In the genomic region with DNA sequence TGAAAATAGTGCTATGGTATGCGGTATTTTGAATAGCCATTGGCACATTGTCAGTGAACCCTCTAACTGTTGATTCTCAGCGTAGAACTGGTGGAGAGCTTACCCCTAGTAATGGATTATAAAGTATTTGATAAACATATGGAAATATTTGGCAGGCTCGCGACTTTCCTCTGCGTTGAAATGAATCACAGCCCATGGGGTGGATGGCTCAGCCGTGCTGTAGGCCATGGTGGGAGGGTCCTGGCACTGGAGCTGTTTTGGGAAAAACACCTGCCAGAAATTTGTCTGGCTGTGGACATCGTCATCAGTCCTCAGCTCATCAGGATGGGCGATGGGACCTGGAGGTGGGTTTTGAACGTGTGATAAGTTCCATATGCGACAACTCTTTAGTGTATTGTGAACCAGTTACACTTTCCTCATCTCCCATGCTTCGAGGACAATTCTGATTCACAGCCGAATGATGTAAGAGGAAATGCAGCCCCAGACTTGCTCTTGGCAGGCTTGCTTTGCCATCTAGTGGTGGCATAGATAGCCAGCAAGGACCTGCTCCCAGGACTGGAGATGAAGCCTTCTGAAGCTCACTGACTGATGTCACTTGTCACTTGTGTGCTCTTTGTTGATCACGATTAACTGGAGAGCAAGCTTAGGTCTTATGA, we compare ENCODE assay signal across 9 mouse cellular contexts. TPM values are rescaled to one million over a fixed set of nuclear protein-coding genes. Genes with fewer than 3 reads are reported as not detected.
DNase-seq lines count a peak whose midpoint lies in the region; ATAC-seq and TF ChIP-seq lines count a peak whose summit lies in the region.
"Had no signal": no experiment of that assay in that cellular context is flagged by ENCODE, and none has a peak within 500 bp of the region (broad histone marks: within the 10 kb centered on the region; RNA-seq: fewer than 3 reads in every experiment).

No protein-coding gene starts in this region.

- H3K4me3 ChIP-seq in MEL (ENCODE audit: control insufficient read depth in 1 of 2, insufficient read depth in 1 of 2, low read depth in 2 of 2, low read length in 2 of 2), result no peak overlapping the region
- no peak overlapping the region for H3K4me3 ChIP-seq in hindbrain, embryonic 11.5 days (ENCODE audit: low read depth, low read length)
- no peak overlapping the region for H3K4me3 ChIP-seq in lung, postnatal 0 days (ENCODE audit: low read depth, low read length)
- H3K4me3 ChIP-seq: liver, embryonic 15.5 days had no signal

- no peaks in the 10 kb centered on the region for H3K9me3 ChIP-seq in MEL (replicated peaks; ENCODE audit: insufficient read depth, low read length)
- H3K9me3 ChIP-seq in hindbrain, embryonic 11.5 days (ENCODE audit: control insufficient read depth, low read length), result no peaks in the 10 kb centered on the region
- no peaks in the 10 kb centered on the region for H3K9me3 ChIP-seq in lung, postnatal 0 days (ENCODE audit: low read length)
- H3K9me3 ChIP-seq: liver, embryonic 15.5 days had no signal

- peak; percentile 85 for DNase-seq in MEL (ENCODE audit: low read depth, low spot score)
- DNase-seq in cerebellum, adult 18-20 months, result peak; percentile 60 to 71
- DNase-seq in forelimb bud, embryonic 11.5 days (ENCODE audit: low read depth, low spot score), result peak; percentile 45
- DNase-seq in hindbrain, embryonic 11.5 days (ENCODE audit: low spot score), result peak; percentile 60
- DNase-seq in layer of hippocampus, adult 9-10 months (ENCODE audit: low spot score), result peak; percentile 63
- peak; percentile 94 for DNase-seq in lung, postnatal 0 days (ENCODE audit: low spot score)
- DNase-seq in retina, postnatal 1 day, result peak; percentile 84
- DNase-seq in spleen, postnatal 14 days (ENCODE audit: low spot score in 2 of 2), result no peak

- H3K27me3 ChIP-seq in MEL (ENCODE audit: control insufficient read depth in 1 of 2, insufficient read depth in 2 of 2, low read length in 2 of 2), result peaks cover 0 to 2% of the 10 kb centered on the region in 2 experiments; a peak in 2 of 4 replicates
- H3K27me3 ChIP-seq in hindbrain, embryonic 11.5 days (ENCODE audit: control insufficient read depth, insufficient read depth, low read length), result no peaks in the 10 kb centered on the region
- H3K27me3 ChIP-seq in lung, postnatal 0 days (replicated peaks; ENCODE audit: insufficient read depth, low read length), result no peaks in the 10 kb centered on the region

- no peak overlapping the region for H3K27ac ChIP-seq in MEL (ENCODE audit: control insufficient read depth, low read depth, low read length)
- H3K27ac ChIP-seq in hindbrain, embryonic 11.5 days (ENCODE audit: low read depth, low read length), result no peak overlapping the region
- H3K27ac ChIP-seq in lung, postnatal 0 days (ENCODE audit: low read length), result no peak overlapping the region
- H3K27ac ChIP-seq: liver, embryonic 15.5 days had no signal

- TF ChIP-seq POLR2A in MEL (IDR thresholded peaks at IDR 0.05; ENCODE audit: control insufficient read depth in 1 of 2, insufficient read depth in 1 of 2, low read depth in 1 of 2, low read length in 2 of 2, poor library complexity in 1 of 2), result no peak

- WGBS in hindbrain, embryonic 11.5 days, result 43% methylated on average over 13 of the region's 13 CpGs
- WGBS in lung, postnatal 0 days, result 18% methylated on average over 13 of the region's 13 CpGs

- no peak for TF ChIP-seq EP300 in MEL (IDR thresholded peaks at IDR 0.05; ENCODE audit: low read depth in 1 of 2, low read length in 2 of 2)
- no peak for TF ChIP-seq EP300 in lung, postnatal 0 days (IDR thresholded peaks at IDR 0.05)

- no peaks in the 10 kb centered on the region; a peak in 1 of 4 replicates for H3K36me3 ChIP-seq in MEL (ENCODE audit: control insufficient read depth in 1 of 2, insufficient read depth in 2 of 2, low read length in 2 of 2)
- no peaks in the 10 kb centered on the region for H3K36me3 ChIP-seq in hindbrain, embryonic 11.5 days (ENCODE audit: control insufficient read depth, insufficient read depth, low read length)
- no peaks in the 10 kb centered on the region for H3K36me3 ChIP-seq in lung, postnatal 0 days (ENCODE audit: insufficient read depth, low read length)
- H3K36me3 ChIP-seq: liver, embryonic 15.5 days had no signal

- 0 out of 4 replicates have a peak, but pooled peaks cover 0 to 2% of the 10 kb centered on the region in 2 experiments for H3K4me1 ChIP-seq in MEL (ENCODE audit: control insufficient read depth in 1 of 2, insufficient read depth in 2 of 2, low read length in 2 of 2)
- H3K4me1 ChIP-seq in hindbrain, embryonic 11.5 days (replicated peaks; ENCODE audit: control insufficient read depth, insufficient read depth, low read length), result no peaks in the 10 kb centered on the region
- no peaks in the 10 kb centered on the region for H3K4me1 ChIP-seq in lung, postnatal 0 days (ENCODE audit: insufficient read depth, low read depth, low read length)
- H3K4me1 ChIP-seq: liver, embryonic 15.5 days had no signal

- H3K79me2 ChIP-seq in MEL (ENCODE audit: control insufficient read depth, insufficient read depth, low read length, poor library complexity), result no peaks in the 10 kb centered on the region

- TF ChIP-seq RAD21 in MEL (IDR thresholded peaks at IDR 0.05; ENCODE audit: low read depth, low read length), result peak; percentile 99

- H3K9ac ChIP-seq in MEL (ENCODE audit: control insufficient read depth, low read depth, low read length, poor library complexity, severe bottlenecking), result no peak overlapping the region; the same call in 1 of the 2 replicates
- H3K9ac ChIP-seq in hindbrain, embryonic 11.5 days (ENCODE audit: low read depth, low read length), result no peak overlapping the region
- H3K9ac ChIP-seq in lung, postnatal 0 days (replicated peaks; ENCODE audit: low read depth), result no peak overlapping the region
- H3K9ac ChIP-seq: liver, embryonic 15.5 days had no signal

- no peak overlapping the region for H3K4me2 ChIP-seq in hindbrain, embryonic 11.5 days (replicated peaks; ENCODE audit: low read depth, low read length)
- H3K4me2 ChIP-seq in lung, postnatal 0 days (replicated peaks; ENCODE audit: low read depth, low read length), result no peak overlapping the region
- H3K4me2 ChIP-seq: liver, embryonic 15.5 days had no signal

- peak; percentile 51; the same call in 1 of the 2 replicates for ATAC-seq in hindbrain, embryonic 11.5 days (ENCODE audit: low FRiP score)
- peak; percentile 83 for ATAC-seq in lung, postnatal 0 days

- TF ChIP-seq CTCF in MEL (IDR thresholded peaks at IDR 0.05 in 2 of 3, conservative IDR thresholded peaks at IDR 0.05 in 1 of 3; ENCODE audit: control insufficient read depth in 1 of 3, insufficient read depth in 1 of 3, low read depth in 2 of 3, low read length in 3 of 3, poor library complexity in 1 of 3, severe bottlenecking in 1 of 3), result peak; percentile 71 to 98 (median 79)
- TF ChIP-seq CTCF in lung, postnatal 0 days (IDR thresholded peaks at IDR 0.05), result peak; percentile 99

TF ChIP-seq in MEL, 35 proteins besides CTCF, POLR2A, EP300 and RAD21:
- TF ChIP-seq SMC3 (IDR thresholded peaks at IDR 0.05; ENCODE audit: low read depth, low read length) (peak; percentile 96), E2F4 (IDR thresholded peaks at IDR 0.05; ENCODE audit: borderline replicate concordance, low read depth, low read length) (no peak), POLR2AphosphoS2 (IDR thresholded peaks at IDR 0.05; ENCODE audit: low read length) (no peak), ELF1 (IDR thresholded peaks at IDR 0.05; ENCODE audit: low read depth, low read length) (no peak), MYC (IDR thresholded peaks at IDR 0.05; ENCODE audit: low read depth, low read length) (no peak), MEF2A (IDR thresholded peaks at IDR 0.05; ENCODE audit: extremely low read depth, insufficient replicate concordance, low read depth, low read length, poor library complexity, severe bottlenecking) (no peak), USF2 (IDR thresholded peaks at IDR 0.05; ENCODE audit: borderline replicate concordance in 1 of 2, insufficient read depth in 1 of 2, low read depth in 1 of 2, low read length in 2 of 2) (no peak), SIN3A (IDR thresholded peaks at IDR 0.05; ENCODE audit: low read length) (peak; percentile 40; the same call in 1 of the 2 replicates), UBTF (IDR thresholded peaks at IDR 0.05; ENCODE audit: borderline replicate concordance, insufficient read depth, low read depth, low read length) (no peak), BHLHE40 (IDR thresholded peaks at IDR 0.05; ENCODE audit: borderline replicate concordance, low read depth, low read length) (no peak), JUND (IDR thresholded peaks at IDR 0.05; ENCODE audit: low read depth, low read length) (no peak), MAFK (IDR thresholded peaks at IDR 0.05; ENCODE audit: borderline replicate concordance, low read depth, low read length) (no peak), ZMIZ1 (IDR thresholded peaks at IDR 0.05; ENCODE audit: low read depth, low read length) (no peak), KAT2A (conservative IDR thresholded peaks at IDR 0.05; ENCODE audit: low read depth, low read length) (no peak), ZC3H11A (IDR thresholded peaks at IDR 0.05; ENCODE audit: low read depth, low read length) (peak; percentile 84), USF1 (IDR thresholded peaks at IDR 0.05; ENCODE audit: low read depth, low read length) (no peak), ZKSCAN1 (IDR thresholded peaks at IDR 0.05; ENCODE audit: low read depth, low read length) (no peak), MXI1 (IDR thresholded peaks at IDR 0.05; ENCODE audit: low read depth, low read length) (no peak), RCOR1 (IDR thresholded peaks at IDR 0.05; ENCODE audit: low read depth, low read length) (no peak)

RNA-seq across cellular contexts. Expression of a gene that starts 2.6 kb away (rescaled TPM):
- total RNA-seq in MEL (2012; rRNA removed), result not detected in 2 replicates
- not detected for polyA plus RNA-seq in MEL (2012; ENCODE audit: insufficient read depth in 1 of 2, insufficient read length in 2 of 2, low read depth in 1 of 2, low replicate concordance in 2 of 2, missing spikeins in 1 of 2)
- polyA plus RNA-seq in hindbrain, embryonic 11.5 days (2014; fragmentation: Nextera tagmentation; extraction: Ambion mirVana), result 0.48 and 1.1 TPM in 2 replicates
- 18.0 and 29.2 TPM in 2 replicates for polyA plus RNA-seq in lung, postnatal 0 days (2015; fragmentation: Nextera tagmentation; extraction: Ambion mirVana)

RNA-seq across cellular contexts. Expression of a gene that starts 50.3 kb away (rescaled TPM):
- 7.1 and 12.1 TPM in 2 replicates for total RNA-seq in MEL (2012; rRNA removed)
- 100 to 1,000 TPM in 1 of 2 experiments, 10 to 100 TPM in 1; 23.4 to 123 TPM for polyA plus RNA-seq in MEL (2012; ENCODE audit: insufficient read depth in 1 of 2, insufficient read length in 2 of 2, low read depth in 1 of 2, low replicate concordance in 2 of 2, missing spikeins in 1 of 2)
- 13.2 and 17.9 TPM in 2 replicates for polyA plus RNA-seq in hindbrain, embryonic 11.5 days (2014; fragmentation: Nextera tagmentation; extraction: Ambion mirVana)
- 48.7 and 51.1 TPM in 2 replicates for polyA plus RNA-seq in lung, postnatal 0 days (2015; fragmentation: Nextera tagmentation; extraction: Ambion mirVana)

Comparison
In these comparisons a context has a peak if more than half of its experiments do, and no peak if none do; other contexts are left out.
1. DNase-seq: peak in MEL (single experiment), cerebellum, adult 18-20 months (2 of 2), forelimb bud, embryonic 11.5 days (single experiment), hindbrain, embryonic 11.5 days (single experiment), layer of hippocampus, adult 9-10 months (single experiment), lung, postnatal 0 days (single experiment) and retina, postnatal 1 day (single experiment); none in spleen, postnatal 14 days (0 of 2).